Mouse (Mus musculus) G1E (cell line): Measurements from ENCODE around the gene Ak7. TPM values are rescaled to one million over a fixed set of nuclear protein-coding genes. Genes with fewer than 3 reads are reported as not detected.

ENCODE experiments used
- ATAC-seq: 2 replicates; pipeline ENCODE4 v1.8.0; 2016; ENCODE audit warnings: mild to moderate bottlenecking; ENCODE audit not compliant: insufficient number of reproducible peaks, poor library complexity, low FRiP score, severe bottlenecking; ENCODE audit errors: extremely low read depth
- DNase-seq: peaks from one replicate; pipeline ENCODE4 v3.0.0; 2012; ENCODE audit warnings: low spot score
- H3K27me3 ChIP-seq: 2 replicates; pipeline ENCODE4 v1.6.1; 2012; ENCODE audit warnings: mild to moderate bottlenecking, low read length, inconsistent platforms; ENCODE audit not compliant: insufficient read depth
- H3K36me3 ChIP-seq: replicated peaks from 2 replicates; pipeline ENCODE3; 2012; ENCODE audit warnings: mild to moderate bottlenecking, inconsistent platforms
- H3K4me1 ChIP-seq: 2 replicates; pipeline ENCODE4 v1.6.1; 2012; ENCODE audit warnings: low read depth, low read length, inconsistent platforms, mixed read lengths; ENCODE audit not compliant: insufficient read depth
- H3K4me3 ChIP-seq: 2 replicates; pipeline ENCODE4 v1.5.1; 2012; ENCODE audit warnings: low read depth, mild to moderate bottlenecking, inconsistent platforms, low read length, moderate library complexity, mixed read lengths
- H3K9me3 ChIP-seq: replicated peaks from 2 replicates; pipeline ENCODE4 v1.6.1; 2012; ENCODE audit warnings: inconsistent platforms
- CTCF ChIP-seq: IDR thresholded peaks from 2 replicates; pipeline ENCODE4 v1.5.1; 2012; ENCODE audit warnings: low read depth, low read length, inconsistent platforms, mixed read lengths
- GATA1 ChIP-seq: IDR thresholded peaks from 2 replicates; pipeline ENCODE4 v1.6.1; 2012; ENCODE audit warnings: borderline replicate concordance, low read length, inconsistent platforms, mixed read lengths
- GATA2 ChIP-seq: IDR thresholded peaks from 2 replicates; pipeline ENCODE4 v1.6.1; 2012; ENCODE audit warnings: low read depth, low read length, inconsistent platforms, borderline replicate concordance
- POLR2AphosphoS5 ChIP-seq: IDR thresholded peaks from 2 replicates; pipeline ENCODE4 v1.6.1; 2012; ENCODE audit warnings: low read depth, low read length, inconsistent platforms; ENCODE audit not compliant: insufficient replicate concordance
- TAL1 ChIP-seq: conservative IDR thresholded peaks from 2 replicates; pipeline ENCODE4 v1.6.1; 2012; ENCODE audit warnings: low read depth, low read length, inconsistent platforms, mixed read lengths
- polyA plus RNA-seq: library from polyadenylated mRNA; stranded (reverse); fragments of >175 nt; gene quantifications from 2 replicates; pipeline ENCODE4 v1.2.3, GENCODE M21; 2012
- total RNA-seq, 2 experiments: library from RNA; stranded (forward) in 1 of 2; stranded (reverse) in 1 of 2; fragments of 200-1000 nt in 1 of 2; fragments of >200 nt in 1 of 2; fragmentation: Nextera tagmentation in 1 of 2; gene quantifications; 2 replicates each; pipeline ENCODE4 v1.2.3; 2014 to 2017

Ak7 gene
- total and polyA plus RNA-seq, 3 experiments: 0.18 to 1.4 (median 0.44) TPM

- Histone ChIP-seq H3K4me3 (no peak overlapping the region), H3K9me3 (no peaks in the 10 kb centered on the region), H3K36me3 (peaks cover 85% of the 10 kb centered on the region), H3K4me1 (peaks cover 57% of the 10 kb centered on the region), H3K27me3 (no peaks in the 10 kb centered on the region)
- TF ChIP-seq GATA2 (no peak), POLR2AphosphoS5 (no peak), TAL1 (no peak), CTCF (no peak), GATA1 (no peak)
- DNase-seq (no peak), ATAC-seq (no peak)
Measured at GRCm38 (mm10) chr12:105798001-105798400, 92.2 kb downstream of the Ak7 start.

- ATAC-seq: no peak
- DNase-seq: no peak
Measured at GRCm38 (mm10) chr12:105805790-105806189, 100.0 kb downstream of the Ak7 start.

GRCm38 (mm10) chr12:105806205-105806604 lies 100.4 kb downstream of the Ak7 start:
- ATAC-seq: no peak
- Histone ChIP-seq H3K9me3 (no peaks in the 10 kb centered on the region), H3K4me1 (peaks cover 49% of the 10 kb centered on the region), H3K27me3 (no peaks in the 10 kb centered on the region), H3K4me3 (no peak overlapping the region), H3K36me3 (peaks cover 89% of the 10 kb centered on the region)
- TF ChIP-seq CTCF (no peak), POLR2AphosphoS5 (no peak), TAL1 (no peak), GATA1 (no peak)
- no peak for DNase-seq

More at GRCm38 (mm10) chr12:105805790-105806189, 100.0 kb downstream of the Ak7 start:
- Histone ChIP-seq H3K4me1 (peaks cover 45% of the 10 kb centered on the region), H3K4me3 (no peak overlapping the region), H3K36me3 (peaks cover 90% of the 10 kb centered on the region), H3K9me3 (no peaks in the 10 kb centered on the region), H3K27me3 (no peaks in the 10 kb centered on the region)
- no peak for TF ChIP-seq GATA1
- no peak for TF ChIP-seq TAL1
- TF ChIP-seq CTCF: no peak
- TF ChIP-seq GATA2: no peak
- TF ChIP-seq POLR2AphosphoS5: no peak

- Histone ChIP-seq H3K36me3 (peaks cover 91% of the 10 kb centered on the region), H3K9me3 (no peaks in the 10 kb centered on the region), H3K4me1 (peaks cover 57% of the 10 kb centered on the region), H3K4me3 (no peak overlapping the region), H3K27me3 (no peaks in the 10 kb centered on the region)
- TF ChIP-seq CTCF (no peak), TAL1 (no peak), GATA1 (no peak), GATA2 (no peak)
- DNase-seq (no peak), ATAC-seq (no peak)
Measured at GRCm38 (mm10) chr12:105807416-105807815, 101.6 kb downstream of the Ak7 start.

GRCm38 (mm10) chr12:105808945-105809344 lies 103.2 kb downstream of the Ak7 start:
- no peak for DNase-seq
- peaks cover 57% of the 10 kb centered on the region for H3K4me1 ChIP-seq
- no peaks in the 10 kb centered on the region for H3K27me3 ChIP-seq
- H3K4me3 ChIP-seq: no peak overlapping the region
- H3K36me3 ChIP-seq: peaks cover 91% of the 10 kb centered on the region
- TF ChIP-seq TAL1: no peak
- TF ChIP-seq GATA1: no peak
- TF ChIP-seq GATA2: no peak
- no peak for TF ChIP-seq POLR2AphosphoS5
- no peak for TF ChIP-seq CTCF
- no peaks in the 10 kb centered on the region for H3K9me3 ChIP-seq
- ATAC-seq: no peak

GRCm38 (mm10) chr12:105810608-105811007 lies 104.8 kb downstream of the Ak7 start:
- H3K27me3 ChIP-seq: no peaks in the 10 kb centered on the region
- peaks cover 91% of the 10 kb centered on the region for H3K36me3 ChIP-seq
- no peak overlapping the region; the same call in 1 of the 2 replicates for H3K4me3 ChIP-seq
- ATAC-seq: peak; percentile 93
- DNase-seq: peak; percentile 20
- TF ChIP-seq CTCF: no peak
- peak; percentile 78 for TF ChIP-seq TAL1
- peaks cover 58% of the 10 kb centered on the region for H3K4me1 ChIP-seq
- H3K9me3 ChIP-seq: no peaks in the 10 kb centered on the region

GRCm38 (mm10) chr12:105813957-105814356 lies 108.2 kb downstream of the Ak7 start:
- peaks cover 91% of the 10 kb centered on the region for H3K36me3 ChIP-seq

More at GRCm38 (mm10) chr12:105813957-105814356, 108.2 kb downstream of the Ak7 start:
- H3K4me1 ChIP-seq: peaks cover 42% of the 10 kb centered on the region
- no peaks in the 10 kb centered on the region for H3K9me3 ChIP-seq
- TF ChIP-seq POLR2AphosphoS5: no peak
- TF ChIP-seq GATA1: no peak
- TF ChIP-seq TAL1: no peak
- no peak for DNase-seq
- ATAC-seq: no peak
- H3K27me3 ChIP-seq: no peaks in the 10 kb centered on the region
- H3K4me3 ChIP-seq: no peak overlapping the region
